Mouse (Mus musculus): ENCODE measurements around the gene Hemk1. TPM values are rescaled to one million over a fixed set of nuclear protein-coding genes. Genes with fewer than 3 reads are reported as not detected.

Hemk1 gene
- polyA plus RNA-seq, 1 experiment, result 19.7 TPM

DNA sequence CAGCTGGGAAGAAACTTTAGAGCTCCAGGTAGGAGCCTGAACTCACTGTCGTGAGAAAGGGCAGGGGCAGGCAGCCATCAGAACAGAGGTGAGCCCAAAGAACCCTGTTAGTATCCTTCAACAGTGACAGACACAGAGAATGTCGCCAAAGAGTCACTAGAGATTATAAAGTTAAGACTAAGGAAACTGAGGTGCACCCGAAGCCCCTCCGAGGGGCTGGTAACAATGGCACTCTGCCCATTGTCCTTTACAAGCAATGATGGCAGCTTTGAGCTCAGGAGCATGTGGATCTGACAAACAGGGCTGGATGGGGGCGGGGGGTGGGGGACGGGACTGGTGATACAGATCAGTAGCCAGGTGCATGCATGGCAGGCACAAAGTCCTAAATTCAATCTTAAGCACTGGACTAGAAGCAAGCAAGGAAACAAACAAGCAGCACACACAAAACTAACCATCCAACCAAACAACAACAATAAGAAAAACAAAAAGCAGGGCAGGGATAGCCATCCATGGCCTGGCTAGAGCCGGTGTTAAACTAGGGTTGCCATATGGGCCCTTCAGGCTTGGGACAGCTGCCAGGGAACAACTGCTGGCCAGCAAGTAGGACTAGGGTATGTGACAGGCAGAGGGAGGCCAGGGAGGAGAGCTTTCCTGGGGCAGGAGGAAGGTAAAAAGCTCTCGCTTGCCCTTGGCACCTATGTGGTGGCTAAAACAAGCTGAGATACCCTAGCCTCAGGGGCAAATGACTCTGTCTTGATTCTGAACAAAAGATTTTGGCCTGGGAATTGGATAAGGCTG is 5.2 kb upstream of the Hemk1 start:
- no peak for DNase-seq (ENCODE audit: low spot score)

DNA sequence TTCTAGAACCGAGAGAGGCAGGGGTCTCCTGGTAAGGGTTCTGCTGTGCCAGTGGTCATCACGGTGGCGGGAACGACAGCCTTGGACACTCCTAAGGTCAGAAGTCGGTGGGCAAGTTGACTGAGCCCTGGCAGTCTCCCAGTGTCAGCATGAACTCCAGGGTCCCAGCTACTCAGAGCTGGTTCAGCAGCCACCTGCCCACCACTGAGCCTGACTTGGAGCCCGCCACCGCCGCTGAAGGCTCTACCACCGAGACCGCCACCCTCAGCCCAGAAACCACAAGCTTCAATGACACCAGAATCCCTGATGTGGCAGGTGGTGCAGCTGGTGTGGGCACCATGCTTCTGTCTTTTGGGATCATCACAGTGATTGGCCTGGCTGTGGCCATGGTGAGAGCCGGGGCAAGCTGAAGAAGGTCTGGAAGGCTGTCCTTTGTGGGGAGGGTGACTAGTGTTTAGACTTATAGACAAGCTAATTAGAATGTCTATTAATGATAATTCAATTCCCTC is 4.1 kb upstream of the Hemk1 start:
- no peak for DNase-seq (ENCODE audit: low spot score)

- no peak for DNase-seq (ENCODE audit: low spot score)
Measured at GRCm38 (mm10) chr9:107340911-107341645, 2.9 kb upstream of the Hemk1 start.

GRCm38 (mm10) chr9:107340267-107340859 is 2.2 kb upstream of the Hemk1 start, which contains the start of gene 6430571L13Rik:
TSS of gene 6430571L13Rik (plus strand) at chr9:107340602.
- DNase-seq (ENCODE audit: low spot score), result peak; percentile 86

DNA sequence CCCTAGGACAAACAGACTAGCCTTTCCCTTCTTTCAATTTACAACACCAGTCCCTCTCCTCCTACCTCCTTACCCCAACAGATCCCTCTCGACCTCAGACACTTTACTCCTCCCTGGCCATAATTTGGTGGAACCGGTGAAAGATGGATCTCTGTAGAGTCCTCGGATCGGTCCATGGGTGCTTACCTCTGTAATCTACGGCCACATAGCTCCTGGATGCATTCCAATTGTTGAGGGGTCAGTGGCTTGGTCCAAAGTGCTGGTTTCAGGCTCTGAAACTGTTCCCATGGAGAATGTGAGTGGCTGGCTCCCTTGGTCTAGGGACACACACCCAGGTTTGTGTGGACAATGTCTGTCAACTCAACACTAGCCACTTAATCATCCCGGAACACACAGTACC is 1.8 kb downstream of the Hemk1 start:
- DNase-seq (ENCODE audit: low spot score), result no peak

DNA sequence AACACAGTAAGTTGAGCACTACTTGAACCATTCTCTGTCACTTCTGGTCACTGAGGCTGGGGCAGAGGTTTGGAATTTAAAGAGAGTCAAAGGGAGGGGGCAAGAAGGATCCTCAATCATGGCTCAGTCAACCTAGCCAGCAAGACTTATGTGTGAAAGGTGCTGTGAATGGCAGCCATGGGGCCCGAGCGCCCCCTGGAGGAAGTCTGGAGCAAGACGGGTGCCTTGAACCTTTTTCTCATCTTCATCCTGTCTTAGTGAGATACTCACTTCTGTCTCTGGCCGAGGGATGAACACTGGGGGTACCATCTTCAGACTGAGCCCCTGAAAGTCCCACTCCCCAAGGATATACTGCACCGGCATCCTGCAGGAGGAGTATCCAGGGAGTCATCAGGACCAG is 2.2 kb downstream of the Hemk1 start:
- DNase-seq (ENCODE audit: low spot score), result peak; percentile 72

DNA sequence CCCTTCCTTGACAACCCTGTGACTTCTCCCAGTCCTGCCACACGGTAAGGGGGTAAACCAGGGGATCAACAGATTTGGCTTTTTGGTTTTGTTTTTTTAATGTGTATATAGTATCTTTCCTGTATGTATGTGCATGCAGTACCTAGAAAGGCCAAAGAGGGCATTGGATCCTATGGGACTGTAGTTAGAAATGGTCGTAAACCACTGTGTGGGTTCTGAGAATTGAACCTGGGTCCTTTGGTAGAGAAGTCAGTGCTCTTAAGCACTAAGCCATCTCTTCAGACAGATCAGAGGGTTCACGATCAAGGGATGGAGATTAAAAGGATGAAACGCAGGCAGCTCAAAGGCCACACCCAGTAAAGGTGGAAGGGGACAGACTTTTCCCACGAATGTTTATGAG is 3.1 kb downstream of the Hemk1 start:
- no peak for DNase-seq (ENCODE audit: low spot score)

DNA sequence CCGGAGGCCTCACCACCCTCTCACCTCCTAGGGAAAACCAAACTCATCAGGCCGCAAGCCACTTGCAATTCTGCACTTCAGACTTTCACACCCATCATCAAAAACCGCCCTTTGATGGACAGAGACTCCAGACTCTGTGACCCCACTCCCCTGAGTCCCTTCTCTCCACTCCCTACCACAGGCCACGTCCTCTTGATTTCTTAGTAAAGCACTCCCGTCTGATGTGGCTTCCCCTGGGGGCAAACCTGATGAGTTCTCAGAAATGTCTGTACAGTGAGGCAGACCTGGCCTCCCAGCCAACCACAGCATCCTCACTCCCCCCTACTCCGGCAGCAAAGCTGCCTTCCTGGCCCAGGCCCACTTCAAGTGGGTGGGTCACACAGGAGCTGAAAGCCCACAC is 3.8 kb downstream of the Hemk1 start:
- DNase-seq (ENCODE audit: low spot score), result no peak

DNA sequence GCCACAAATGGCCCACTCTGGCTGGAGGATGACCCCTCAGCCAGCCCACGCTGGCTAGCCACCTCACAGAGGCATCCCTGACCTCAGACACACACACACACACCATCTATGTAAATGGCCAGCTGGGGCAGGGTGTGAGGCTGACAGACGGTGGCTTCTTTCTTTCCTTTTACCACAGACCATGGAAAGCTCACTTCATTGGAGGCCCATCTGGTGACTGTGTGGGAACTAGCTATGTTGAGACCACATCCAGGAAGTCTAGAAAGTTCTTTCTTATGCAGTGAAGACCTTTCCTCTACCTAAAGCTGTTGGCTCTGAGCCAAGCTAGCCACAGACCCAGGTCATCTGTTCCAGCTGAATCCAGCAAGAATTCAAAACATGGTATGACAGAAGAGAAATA is 4.5 kb downstream of the Hemk1 start:
- DNase-seq (ENCODE audit: low spot score), result no peak

DNA sequence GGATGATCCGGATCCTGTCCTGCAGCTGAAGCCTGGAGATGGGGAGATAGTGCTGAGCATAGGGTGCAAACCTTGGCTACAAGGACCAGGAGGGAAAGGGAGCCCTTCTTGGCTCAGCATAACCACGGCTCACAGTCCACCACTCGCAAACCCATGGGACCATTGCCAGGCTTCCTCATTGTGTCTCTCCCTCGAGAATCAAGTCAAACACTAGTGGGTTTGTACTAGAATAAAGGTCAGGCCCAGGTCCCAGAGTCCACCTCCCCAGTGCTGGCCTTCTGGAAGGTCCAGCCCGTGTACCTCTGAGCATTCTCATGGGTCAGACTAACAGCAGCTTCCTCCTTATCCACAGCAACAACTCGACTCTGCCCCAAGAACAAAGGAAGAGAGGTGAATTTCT is 7.4 kb downstream of the Hemk1 start:
- DNase-seq (ENCODE audit: low spot score), result no peak

- no peak for DNase-seq (ENCODE audit: low spot score)
Measured at GRCm38 (mm10) chr9:107327879-107328620, 10.1 kb downstream of the Hemk1 start.

GRCm38 (mm10) chr9:107325904-107326303 is 12.2 kb downstream of the Hemk1 start:
- DNase-seq (ENCODE audit: low spot score), result no peak

GRCm38 (mm10) chr9:107324799-107325561 is 13.2 kb downstream of the Hemk1 start:
- no peak for DNase-seq (ENCODE audit: low spot score)

- DNase-seq (ENCODE audit: low spot score), result no peak
Measured at GRCm38 (mm10) chr9:107323558-107323957, 14.6 kb downstream of the Hemk1 start.

- DNase-seq (ENCODE audit: low spot score), result no peak
Measured at GRCm38 (mm10) chr9:107322461-107323050, 15.6 kb downstream of the Hemk1 start.

DNA sequence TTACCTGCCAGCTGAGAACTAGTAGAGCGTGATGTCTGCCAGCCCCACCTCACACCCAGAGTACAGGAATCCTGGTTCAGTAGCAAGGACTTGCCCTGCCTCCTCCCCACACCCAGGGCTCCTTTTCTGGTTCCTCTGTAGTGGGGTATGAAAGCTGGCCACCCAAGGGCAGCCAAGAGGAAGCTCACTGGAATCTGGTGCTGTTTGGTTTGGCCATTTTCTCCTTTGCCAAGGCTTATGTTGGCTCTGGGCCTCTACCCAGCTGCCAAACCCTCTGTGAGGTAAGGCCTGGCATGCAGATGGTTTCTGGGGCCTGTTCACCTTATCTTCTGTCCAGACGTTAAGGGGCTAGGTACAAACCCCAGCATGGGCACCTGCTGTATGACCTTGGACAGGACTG is 22.4 kb downstream of the Hemk1 start:
- DNase-seq (ENCODE audit: low spot score), result no peak

- DNase-seq (ENCODE audit: low spot score), result no peak
Measured at GRCm38 (mm10) chr9:107313926-107314325, 24.2 kb downstream of the Hemk1 start.

DNA sequence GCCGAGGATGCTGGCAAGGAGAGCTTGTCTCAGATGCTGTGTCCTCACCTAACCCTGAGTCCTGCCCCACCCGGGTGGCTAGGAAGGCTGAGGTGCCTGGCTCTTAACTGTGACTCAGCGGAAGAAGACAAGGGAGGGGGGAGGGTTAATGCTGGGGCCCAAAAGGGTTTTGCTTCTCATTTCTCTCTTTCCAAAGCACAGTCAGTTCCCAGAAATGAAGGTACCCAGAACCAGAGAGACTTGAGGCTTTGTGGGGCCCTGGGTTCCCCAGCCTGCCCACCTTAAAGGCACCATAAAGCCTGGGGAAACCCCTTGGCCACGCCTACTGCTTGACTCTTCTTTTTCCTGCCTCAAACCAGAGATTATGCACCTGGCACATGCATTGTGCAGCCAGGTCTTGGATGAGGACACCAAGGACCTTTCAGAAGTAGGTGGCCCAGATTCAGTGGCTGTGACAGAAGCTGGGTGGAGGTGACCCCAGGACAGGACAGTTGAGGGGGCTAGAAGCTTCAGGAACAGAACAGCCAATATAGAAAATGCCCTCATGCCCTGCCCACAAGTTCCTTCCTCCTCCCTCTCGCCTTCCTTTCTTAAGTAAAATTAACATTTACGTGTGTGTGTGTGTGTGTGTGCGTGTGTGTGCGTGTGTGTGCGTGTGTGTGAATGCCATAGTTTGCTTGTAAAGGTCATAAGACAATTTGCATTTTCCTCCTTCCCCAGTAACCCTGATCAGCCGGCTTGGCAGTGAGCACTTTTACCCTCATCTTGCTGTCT is 25.2 kb downstream of the Hemk1 start:
- DNase-seq (ENCODE audit: low spot score), result peak; percentile 29

- DNase-seq (ENCODE audit: low spot score), result no peak
Measured at GRCm38 (mm10) chr9:107309600-107309999, 28.6 kb downstream of the Hemk1 start.

DNA sequence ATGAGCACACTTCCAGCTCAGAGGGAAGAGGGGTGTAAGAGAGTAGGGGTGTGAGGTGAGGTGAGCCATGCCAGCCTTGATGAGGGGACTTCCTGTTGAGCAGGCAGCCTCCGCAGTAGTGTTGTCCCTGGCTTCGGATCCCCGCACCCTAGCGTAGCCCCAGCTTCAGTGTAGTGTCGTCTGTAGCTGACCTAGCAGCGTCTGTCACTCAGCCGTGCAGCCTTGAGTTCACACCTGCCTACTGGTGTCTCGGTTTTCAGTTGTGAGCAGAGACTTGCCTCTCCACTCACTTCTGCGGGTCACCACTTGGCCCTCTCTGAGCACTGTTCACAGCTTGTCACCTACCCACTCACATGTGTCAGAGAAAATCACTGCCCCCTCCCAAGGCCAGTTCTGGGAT is 29.0 kb downstream of the Hemk1 start:
- DNase-seq (ENCODE audit: low spot score), result no peak
